Mouse (Mus musculus): ENCODE measurements around the gene Slc16a6. TPM values are rescaled to one million over a fixed set of nuclear protein-coding genes. Genes with fewer than 3 reads are reported as not detected.

Slc16a6 gene
- total RNA-seq, 1 experiment from 2014 or later = 9.4 TPM

DNA sequence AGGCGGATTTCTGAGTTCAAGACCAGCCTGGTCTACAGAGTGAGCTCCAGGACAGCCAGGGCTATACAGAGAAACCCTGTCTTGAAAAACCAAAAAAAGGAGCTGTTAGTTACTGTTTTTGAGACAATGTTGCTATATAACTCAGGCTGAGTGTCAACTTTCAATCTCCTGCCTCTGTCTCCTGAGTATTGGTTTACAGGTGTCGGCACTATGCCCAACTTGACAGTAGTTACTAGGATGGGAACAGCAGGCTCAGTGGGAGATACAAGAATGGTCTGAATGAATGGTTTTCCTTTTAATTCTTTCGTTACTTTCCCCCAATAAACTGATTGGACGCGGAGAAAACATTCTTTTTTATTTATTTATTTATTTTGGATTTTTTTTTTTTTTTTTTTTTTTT is 46.0 kb downstream of the Slc16a6 start:
- ATAC-seq (replicated peaks in 1 of 2; ENCODE audit: insufficient read depth in 1 of 2, low FRiP score in 2 of 2, low TSS enrichment in 1 of 2, low read depth in 1 of 2, poor library complexity in 2 of 2, severe bottlenecking in 2 of 2) = no peak

DNA sequence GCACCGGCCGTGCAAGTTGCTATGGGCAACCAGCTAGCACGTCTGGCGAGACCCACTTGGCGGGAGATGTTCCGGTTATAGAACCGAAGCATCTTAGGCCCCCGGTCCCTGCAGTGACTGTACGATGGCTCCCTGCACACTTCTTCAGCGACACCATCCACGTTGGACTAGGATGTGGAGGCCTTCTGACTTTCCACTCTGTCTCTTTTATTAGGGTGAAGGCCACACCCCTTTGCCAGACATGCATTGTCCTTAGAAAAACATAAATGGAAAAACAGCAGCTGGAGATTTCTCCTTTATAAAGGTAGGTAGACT is 47.2 kb downstream of the Slc16a6 start:
- no peak for ATAC-seq (replicated peaks in 1 of 2; ENCODE audit: insufficient read depth in 1 of 2, low FRiP score in 2 of 2, low TSS enrichment in 1 of 2, low read depth in 1 of 2, poor library complexity in 2 of 2, severe bottlenecking in 2 of 2)

DNA sequence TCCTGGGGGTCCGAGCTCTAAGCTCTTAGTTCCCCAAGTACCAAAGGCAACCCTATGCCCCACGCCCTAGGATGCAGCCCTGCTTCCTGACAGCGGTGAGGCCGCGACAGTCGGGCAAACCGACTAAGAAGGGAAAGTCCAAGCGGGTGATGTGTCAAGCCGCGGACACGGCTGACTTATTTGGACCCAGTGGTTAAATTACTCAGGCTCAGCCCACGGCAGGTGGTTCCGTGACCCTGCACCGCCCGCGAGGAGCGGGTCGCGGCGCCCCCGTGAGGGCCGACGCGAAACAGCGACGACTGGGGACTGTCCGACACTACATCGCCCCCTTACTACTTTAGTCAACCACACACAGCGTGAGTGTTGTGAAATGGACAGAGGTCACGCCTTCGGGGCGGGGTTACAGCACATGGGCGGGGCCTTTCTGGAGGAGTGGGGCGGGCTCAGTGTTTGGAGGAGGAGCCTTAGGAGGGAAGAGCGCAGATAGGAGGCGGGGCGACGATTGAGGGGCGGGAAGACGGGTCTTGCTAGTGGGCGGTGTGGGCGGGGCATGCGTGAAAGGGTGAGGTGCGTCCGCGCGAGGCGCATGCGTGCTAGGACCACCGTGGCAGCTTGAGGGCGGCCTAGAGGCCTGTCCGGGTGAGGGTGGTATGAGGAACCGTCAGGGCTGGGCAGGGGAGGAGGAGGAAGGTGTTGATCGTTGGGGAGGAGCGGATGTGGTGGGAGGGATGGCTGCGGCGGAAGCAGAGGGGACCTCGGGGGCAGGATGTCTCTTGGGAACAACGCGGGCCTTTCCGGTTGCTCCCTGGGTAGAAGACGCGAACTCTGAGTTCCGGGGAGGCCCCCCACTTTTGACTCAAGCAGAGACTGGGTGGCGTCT is 47.8 kb downstream of the Slc16a6 start, which contains the start of gene Amz2:
TSS of gene Amz2 (plus strand) at position 555 of the 880 bp plus-strand sequence.
- ATAC-seq (replicated peaks in 1 of 2; ENCODE audit: insufficient read depth in 1 of 2, low FRiP score in 2 of 2, low TSS enrichment in 1 of 2, low read depth in 1 of 2, poor library complexity in 2 of 2, severe bottlenecking in 2 of 2) = peak; percentile 87

DNA sequence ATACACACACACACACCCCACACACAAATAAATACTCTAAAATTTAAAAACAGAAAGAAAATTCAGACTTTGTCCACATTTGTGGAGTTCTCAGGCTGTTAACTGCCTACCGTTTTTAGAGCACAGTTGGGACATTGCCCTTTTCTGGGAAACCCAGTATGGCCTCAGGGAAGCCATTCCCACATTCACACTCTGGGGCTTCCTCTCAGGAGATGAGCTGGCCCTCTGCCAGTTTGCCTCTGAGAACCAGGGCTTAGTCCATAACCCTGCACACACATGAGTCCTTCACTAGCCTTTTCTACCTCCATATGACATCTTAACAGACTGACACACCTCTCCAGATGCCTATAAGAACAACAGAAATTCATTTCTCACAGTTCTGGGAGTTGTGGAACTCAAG is 50.1 kb downstream of the Slc16a6 start:
- no peak for ATAC-seq (replicated peaks in 1 of 2; ENCODE audit: insufficient read depth in 1 of 2, low FRiP score in 2 of 2, low TSS enrichment in 1 of 2, low read depth in 1 of 2, poor library complexity in 2 of 2, severe bottlenecking in 2 of 2)

DNA sequence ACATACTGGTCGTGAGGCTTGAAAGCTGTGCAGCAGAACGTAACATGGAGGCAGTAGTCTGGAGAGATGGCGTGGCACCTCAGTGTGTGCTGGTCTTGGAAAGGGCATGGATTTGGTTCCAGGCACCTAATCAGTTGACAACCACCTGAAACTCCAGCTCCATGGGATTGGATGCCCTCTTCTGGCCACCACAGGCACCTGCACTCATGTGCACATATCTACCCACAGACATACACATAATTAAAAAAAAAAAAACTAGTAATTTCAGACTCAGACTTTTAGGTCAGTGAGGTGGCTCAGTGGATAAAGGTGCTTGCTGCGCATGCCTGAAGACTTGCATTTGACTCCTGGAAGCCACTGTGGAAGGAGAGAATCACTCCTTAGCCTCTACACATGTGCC is 51.1 kb downstream of the Slc16a6 start:
- no peak for ATAC-seq (replicated peaks in 1 of 2; ENCODE audit: insufficient read depth in 1 of 2, low FRiP score in 2 of 2, low TSS enrichment in 1 of 2, low read depth in 1 of 2, poor library complexity in 2 of 2, severe bottlenecking in 2 of 2)

DNA sequence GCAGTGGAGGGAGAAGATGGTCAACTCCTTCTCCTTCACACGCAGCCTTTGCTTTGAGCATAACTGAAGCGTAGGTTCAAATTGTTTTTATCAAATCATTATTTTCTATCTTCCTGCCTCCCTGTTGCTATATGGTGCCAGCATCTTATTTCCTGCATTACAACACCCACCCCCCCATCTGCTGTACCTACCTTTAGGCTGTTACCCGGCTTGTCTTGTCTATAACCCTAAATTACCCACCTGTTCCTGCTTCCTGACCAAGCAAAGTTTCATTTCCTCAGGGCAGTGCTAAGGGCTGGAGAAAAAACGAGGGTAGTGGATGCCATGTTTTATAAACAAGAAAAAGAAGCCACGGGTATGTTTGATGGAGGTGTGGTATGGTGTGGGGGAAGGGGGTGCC is 52.2 kb downstream of the Slc16a6 start:
- ATAC-seq (replicated peaks in 1 of 2; ENCODE audit: insufficient read depth in 1 of 2, low FRiP score in 2 of 2, low TSS enrichment in 1 of 2, low read depth in 1 of 2, poor library complexity in 2 of 2, severe bottlenecking in 2 of 2) = no peak

DNA sequence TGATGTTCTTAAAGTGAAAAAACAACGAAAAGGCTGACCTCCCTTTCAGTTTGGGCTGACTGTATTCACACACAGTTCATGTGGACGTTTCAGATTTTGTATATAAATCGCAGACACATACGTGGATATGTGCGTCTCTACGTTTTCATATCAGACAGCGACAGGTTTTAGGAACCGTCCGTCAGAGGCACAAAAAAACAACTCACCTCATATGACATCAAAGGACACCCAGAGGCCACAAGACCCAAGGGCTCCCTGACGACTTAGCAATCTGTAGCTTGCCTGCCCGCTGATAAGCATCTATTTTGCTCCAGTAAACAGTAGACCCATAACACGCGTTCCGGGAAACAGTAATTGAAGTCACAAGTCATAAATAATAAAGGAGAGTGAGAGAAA is 52.8 kb downstream of the Slc16a6 start:
- ATAC-seq (replicated peaks in 1 of 2; ENCODE audit: insufficient read depth in 1 of 2, low FRiP score in 2 of 2, low TSS enrichment in 1 of 2, low read depth in 1 of 2, poor library complexity in 2 of 2, severe bottlenecking in 2 of 2) = peak in 1 of 2 experiments; percentile 12; a peak in 1 of 4 replicates

DNA sequence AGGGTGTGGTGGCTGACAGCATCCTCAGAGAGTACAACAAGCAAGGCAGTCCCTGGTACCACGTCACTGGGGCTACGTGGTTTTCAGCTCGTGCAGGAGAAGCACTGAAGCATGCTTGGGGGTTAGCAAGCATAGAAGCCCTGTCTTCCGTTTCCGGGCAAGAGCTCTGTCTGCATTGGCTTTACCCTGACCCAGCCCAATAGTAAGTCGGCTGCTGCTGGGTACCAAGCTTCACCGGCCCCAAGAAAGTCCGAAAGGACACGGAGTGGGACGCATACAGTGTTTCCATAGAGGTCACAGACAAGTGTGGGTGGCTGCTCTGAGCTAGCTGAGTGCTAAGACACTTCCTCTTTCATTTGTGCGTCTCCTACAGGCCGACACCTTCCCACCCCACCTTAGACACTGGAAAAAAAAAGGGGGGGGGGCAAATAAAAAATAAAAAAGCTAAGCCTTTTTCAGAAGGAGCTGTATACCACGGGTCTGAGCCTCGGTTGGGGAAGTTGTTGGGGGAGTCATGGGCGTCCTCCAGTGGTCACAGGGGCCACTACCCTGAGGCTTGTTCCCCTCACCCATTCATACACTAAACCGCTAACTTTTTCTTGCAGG is 53.3 kb downstream of the Slc16a6 start:
- ATAC-seq (replicated peaks in 1 of 2; ENCODE audit: insufficient read depth in 1 of 2, low FRiP score in 2 of 2, low TSS enrichment in 1 of 2, low read depth in 1 of 2, poor library complexity in 2 of 2, severe bottlenecking in 2 of 2) = peak; percentile 82 to 85

DNA sequence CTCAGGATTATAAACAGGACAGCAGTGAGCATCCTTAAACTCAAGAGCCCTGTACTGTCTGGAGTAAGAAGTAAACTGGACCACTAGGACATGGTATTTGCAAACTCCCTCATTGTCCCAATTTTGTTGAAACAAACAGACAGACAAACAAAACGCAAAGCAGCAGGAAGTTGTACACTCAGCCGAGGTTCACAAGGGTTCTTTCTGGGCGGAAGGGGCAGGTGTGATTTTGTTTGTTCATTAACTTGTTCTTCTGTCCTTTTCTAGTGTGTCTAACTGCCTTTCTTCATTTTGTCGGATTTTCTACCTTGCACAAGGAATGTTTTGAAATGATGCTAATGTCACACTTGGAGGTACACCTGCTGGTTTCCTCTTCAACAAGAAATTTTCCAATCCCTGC is 53.9 kb downstream of the Slc16a6 start:
- no peak for ATAC-seq (replicated peaks in 1 of 2; ENCODE audit: insufficient read depth in 1 of 2, low FRiP score in 2 of 2, low TSS enrichment in 1 of 2, low read depth in 1 of 2, poor library complexity in 2 of 2, severe bottlenecking in 2 of 2)

DNA sequence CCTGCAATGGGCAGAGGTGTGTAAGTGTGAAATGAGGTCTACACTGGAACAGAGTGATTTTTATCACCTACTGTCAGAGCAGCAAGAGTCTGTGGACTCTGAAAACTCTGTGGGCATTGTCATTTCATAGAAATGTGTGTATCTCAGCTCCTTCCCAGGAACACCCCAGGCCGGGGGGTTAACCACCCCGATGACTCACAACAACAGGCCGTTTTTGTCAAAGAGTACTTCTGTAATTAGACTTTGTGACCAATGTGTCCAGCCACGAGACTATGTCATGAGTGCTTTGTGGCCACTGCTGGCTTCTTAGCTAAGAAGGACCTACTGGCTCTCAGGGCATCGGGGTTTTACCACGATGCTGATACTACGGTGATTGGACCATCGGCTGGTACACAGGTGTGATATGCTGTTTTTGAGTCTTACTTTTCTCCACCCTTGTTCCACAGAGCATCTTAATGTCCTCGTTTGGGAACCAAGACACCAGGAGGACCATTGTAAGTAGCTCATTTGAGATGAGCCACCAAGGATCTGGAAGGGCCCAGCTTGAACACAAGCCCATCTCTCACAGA is 55.8 kb downstream of the Slc16a6 start:
- no peak for ATAC-seq (replicated peaks in 1 of 2; ENCODE audit: insufficient read depth in 1 of 2, low FRiP score in 2 of 2, low TSS enrichment in 1 of 2, low read depth in 1 of 2, poor library complexity in 2 of 2, severe bottlenecking in 2 of 2)

DNA sequence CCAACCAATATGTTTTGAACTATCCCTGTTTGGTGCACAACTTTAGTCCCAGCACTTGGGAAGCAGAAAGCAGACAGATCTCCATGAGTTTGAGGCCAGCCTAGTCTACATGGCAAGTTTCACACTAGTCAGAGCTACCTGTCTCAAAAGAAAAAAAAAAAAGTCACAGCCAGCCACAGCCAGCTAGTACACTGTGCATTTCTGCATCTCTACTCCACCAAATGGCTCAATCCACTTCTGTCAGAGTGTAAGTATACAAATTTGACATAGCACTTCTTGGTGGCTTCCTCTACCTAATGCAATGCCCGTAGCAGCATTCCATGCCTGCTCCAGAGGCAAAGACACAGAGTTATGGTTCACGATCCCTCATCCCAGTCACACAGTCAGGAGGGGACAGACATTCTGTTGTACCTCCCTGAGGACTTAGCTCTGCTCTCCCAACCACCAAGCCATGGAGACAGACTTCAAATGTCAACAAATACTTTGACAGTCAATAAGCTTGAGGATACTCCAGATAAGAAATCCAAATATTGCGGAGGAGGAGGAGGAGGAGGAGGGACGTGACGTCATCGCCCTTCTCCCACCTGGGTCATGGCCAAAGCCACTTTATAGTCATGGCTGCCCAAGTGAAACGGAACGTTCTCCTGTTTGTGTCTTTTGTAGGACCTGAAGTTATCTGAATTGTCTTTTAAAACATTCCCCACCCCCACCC is 56.5 kb downstream of the Slc16a6 start:
- ATAC-seq (replicated peaks in 1 of 2; ENCODE audit: insufficient read depth in 1 of 2, low FRiP score in 2 of 2, low TSS enrichment in 1 of 2, low read depth in 1 of 2, poor library complexity in 2 of 2, severe bottlenecking in 2 of 2) = no peak

DNA sequence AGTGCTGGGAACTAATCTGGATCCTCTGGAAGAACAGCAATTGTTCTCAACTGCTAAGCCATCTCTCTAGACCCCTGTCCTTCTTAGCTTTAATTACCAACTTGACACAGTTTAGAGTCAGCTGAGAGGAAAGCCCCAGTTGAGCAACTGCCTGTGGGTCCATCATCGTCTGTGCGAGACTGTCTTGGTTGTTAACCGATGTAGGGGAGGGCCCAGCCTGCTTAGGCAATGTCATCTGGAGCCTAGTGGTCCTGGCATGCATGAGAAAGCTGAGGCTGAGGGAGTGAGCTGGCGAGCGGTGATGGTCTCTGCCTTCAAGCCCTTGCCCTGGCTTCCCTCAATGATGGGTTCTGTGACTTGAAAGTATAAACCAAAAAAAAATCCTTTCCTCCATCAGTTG is 58.6 kb downstream of the Slc16a6 start:
- ATAC-seq (replicated peaks in 1 of 2; ENCODE audit: insufficient read depth in 1 of 2, low FRiP score in 2 of 2, low TSS enrichment in 1 of 2, low read depth in 1 of 2, poor library complexity in 2 of 2, severe bottlenecking in 2 of 2) = no peak

DNA sequence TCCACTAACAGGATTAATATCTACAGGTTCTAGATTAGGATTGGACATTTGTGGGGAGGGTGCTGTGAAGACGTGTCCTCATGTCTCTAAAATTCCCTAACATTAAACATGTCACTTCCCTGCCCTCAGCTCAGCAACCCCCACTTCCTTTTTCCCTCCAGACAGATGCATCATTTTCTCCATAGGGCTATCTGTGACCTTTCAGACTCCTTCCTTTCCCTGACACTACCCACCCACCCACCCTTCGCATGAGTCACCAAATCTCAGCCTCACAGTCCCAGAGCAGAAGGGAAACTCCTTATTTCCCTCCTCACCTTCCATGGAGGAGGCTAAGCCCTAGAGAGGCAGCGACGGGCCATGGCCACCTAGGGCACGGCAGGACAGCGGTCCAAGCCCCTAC is 59.8 kb downstream of the Slc16a6 start, which contains the start of gene 9930022D16Rik:
TSS of gene 9930022D16Rik (plus strand) at position 301 of the 400 bp plus-strand sequence.
- no peak for ATAC-seq (replicated peaks in 1 of 2; ENCODE audit: insufficient read depth in 1 of 2, low FRiP score in 2 of 2, low TSS enrichment in 1 of 2, low read depth in 1 of 2, poor library complexity in 2 of 2, severe bottlenecking in 2 of 2)

DNA sequence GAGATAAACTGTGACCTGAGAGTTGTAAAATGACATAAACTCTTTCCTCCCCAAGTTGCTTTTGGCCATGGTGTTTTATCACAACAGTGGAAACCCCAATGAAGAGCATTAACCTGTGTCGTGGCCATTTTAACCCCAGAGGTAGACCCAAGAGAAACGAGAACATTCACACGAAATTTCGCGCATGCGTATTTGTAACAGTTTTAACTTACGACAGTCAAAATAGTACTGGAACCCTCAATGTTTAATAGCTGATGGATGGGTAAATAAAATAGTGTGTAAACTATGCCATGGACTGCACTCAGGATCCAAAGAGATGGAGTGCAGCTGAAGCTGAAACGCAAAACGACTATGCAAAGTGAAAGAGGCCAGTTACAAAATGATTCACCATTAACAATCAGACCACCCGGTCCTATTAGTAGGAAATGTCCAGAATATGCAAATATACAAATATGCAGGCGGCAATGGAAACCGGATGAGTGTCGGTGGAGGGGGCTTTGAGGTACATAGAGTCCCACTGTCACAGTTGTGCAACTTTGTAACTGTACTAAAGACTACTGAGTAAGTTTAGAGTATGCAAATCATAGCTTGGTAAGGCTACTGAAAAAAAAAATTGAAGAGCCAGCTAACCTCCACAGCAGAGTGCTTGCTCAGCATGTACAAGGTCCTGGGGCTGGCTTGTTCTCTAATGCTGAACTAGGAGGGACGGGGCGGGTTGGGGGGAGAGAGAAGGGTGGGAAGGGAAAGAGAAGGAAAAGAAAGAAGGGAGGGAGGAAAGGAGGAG is 63.0 kb downstream of the Slc16a6 start:
- ATAC-seq (replicated peaks in 1 of 2; ENCODE audit: insufficient read depth in 1 of 2, low FRiP score in 2 of 2, low TSS enrichment in 1 of 2, low read depth in 1 of 2, poor library complexity in 2 of 2, severe bottlenecking in 2 of 2) = no peak

DNA sequence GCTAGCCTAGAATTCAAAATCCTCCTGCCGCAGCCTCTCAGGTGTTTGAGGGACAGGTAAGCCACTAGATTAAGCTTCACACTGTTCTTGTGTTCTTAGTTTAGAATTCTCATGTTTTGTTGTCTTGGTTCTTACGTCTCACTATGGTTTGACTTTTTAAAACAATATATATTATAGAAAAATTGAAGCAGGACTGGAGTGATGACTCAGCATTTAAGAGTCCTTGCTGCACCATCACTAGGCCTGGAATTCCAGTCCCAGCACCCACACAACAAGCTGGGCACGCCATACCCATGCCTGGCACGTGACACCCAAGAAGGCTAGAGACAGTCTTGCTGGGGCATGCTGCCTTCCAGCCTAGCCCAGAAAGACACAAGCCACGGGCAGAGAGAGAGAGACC is 67.0 kb downstream of the Slc16a6 start:
- no peak for ATAC-seq (replicated peaks in 1 of 2; ENCODE audit: insufficient read depth in 1 of 2, low FRiP score in 2 of 2, low TSS enrichment in 1 of 2, low read depth in 1 of 2, poor library complexity in 2 of 2, severe bottlenecking in 2 of 2)
